Mouse (Mus musculus): ENCODE results near the gene Gm21974.
"Not testable (repeated sequence)": the region's sequence is repeated elsewhere in the genome, so short reads cannot be mapped to it uniquely, and the experiment has no call there.

Gm21974 gene

DNA sequence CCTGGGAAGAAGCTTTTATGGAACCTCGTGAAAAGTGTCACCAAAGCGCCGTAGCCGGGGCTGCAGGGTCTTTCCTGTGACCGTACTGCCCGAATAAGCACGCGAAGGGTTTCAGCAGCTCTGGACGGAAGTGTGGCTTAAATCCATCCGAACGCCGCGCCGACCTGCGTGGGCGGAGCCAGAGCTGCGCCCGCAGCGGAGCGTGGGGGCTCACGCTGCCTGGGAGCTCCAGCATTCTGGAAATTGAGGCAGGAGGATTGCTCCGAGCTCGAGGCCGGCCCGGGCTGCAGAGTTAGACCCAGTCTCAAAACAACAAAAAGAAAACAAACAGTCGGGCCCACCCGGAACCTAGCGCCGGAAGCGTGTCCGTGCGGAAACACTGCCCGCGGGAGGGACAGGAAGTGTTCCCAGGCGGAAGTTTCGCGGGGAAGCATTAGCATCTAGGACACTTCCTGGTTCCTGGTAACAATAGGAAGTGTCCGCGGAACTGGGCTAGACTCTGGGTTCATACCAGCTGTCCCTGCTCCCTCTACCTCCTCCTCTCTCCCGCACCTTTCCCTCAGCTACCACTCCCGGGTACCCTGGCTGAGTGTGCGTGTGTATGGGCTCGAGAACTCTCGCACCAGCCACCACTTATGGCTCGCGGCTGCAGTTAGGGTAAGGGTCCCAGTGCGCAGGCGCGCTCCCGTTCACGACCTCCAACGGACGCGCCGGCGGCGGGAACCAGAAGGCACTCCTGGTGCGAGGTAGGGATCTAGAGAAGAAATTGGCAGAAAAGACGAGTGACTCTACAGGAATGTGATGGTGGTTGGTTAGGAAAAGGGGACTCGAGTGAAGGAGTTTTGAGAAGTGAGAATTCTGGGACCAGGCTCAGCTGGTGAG lies 18.5 kb downstream of the Gm21974 start, which contains the start of gene Zfp668:
Zfp668 (minus strand) TSS at position 362 of the 882 bp plus-strand sequence.
- peak; percentile 92 for DNase-seq (ENCODE audit: low read depth, low spot score)

DNA sequence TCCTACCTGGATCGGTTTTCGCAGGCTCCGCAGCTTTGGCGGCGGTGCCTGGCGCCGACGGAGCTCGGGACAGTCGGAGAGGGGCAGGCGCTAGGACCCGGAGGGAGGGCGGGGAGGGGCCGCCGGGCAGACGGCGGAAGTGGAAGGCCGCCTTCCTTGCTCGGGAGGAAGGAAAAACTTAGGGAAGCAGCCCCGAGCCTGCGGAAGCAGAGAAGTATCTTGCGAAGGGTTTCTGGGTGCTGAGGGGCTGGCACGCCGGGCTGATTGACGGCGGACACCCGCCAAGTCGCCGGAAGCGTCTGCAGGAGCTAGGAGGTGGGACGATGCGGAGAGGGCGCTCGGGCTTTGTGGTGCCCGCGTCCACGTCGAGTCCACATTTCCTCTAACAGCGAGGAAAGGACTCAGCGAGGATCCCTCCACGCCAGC lies 19.2 kb downstream of the Gm21974 start, which contains the start of gene Zfp646:
Zfp646 (plus strand) TSS at position 181 of the 426 bp plus-strand sequence.
- peak; percentile 88 for DNase-seq (ENCODE audit: low read depth, low spot score)

DNA sequence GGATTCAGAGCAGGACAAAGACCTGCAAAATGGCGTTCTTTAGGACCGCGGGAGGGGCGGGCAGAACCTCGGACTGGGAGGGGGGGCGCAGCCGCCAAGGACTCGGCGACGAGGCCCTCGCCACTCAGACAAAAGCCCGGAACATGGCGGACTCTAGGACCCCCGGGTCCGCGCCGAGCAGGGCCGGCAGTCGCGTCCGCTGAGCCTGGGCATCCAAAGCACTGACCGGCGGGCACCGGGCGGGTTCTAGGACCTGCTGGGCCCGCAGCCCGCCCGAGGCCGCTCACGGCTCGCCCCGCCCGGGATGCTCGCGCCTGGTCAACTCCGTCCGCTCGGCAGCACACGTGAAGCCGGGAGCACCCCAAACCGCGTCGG lies 19.6 kb downstream of the Gm21974 start:
- DNase-seq (ENCODE audit: low read depth, low spot score) = peak; percentile 93

DNA sequence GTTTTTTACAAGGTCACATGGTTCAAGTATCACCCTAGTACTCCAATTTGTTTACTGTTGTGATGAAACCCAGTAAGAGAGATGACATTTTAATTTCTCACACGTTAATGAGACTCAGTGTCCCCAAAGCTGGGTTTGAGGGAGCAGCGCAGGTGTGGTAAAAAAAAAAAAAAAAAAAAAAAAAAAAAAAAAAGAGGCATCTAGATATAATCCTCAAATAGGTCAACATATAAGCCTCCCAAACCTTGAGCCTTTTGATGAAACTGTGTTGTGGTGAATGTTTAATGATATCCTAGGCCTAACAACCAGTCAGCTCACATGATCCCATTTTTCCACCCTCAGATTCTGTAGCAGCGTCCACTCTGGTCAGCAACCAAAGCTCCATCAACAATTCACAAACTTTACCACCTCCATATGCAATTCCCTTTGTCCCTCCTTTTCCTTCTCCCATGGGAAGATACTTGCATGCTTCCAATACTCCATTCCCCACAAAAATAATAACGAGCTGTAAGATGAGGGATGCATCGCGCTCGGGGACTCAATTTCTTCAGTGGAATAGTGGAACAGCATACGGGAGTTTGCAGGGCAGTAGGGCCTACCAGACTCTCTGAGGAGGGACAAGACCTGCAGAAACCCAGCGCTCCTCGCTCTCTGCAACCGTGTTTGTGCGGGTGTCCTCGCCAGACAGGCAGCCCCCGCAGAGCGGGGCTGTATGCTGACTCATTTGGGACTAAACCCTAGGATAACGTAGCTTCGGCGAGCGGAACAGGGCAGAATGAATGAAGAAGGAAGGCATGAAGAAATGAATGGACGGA lies 20.2 kb downstream of the Gm21974 start:
- no peak for DNase-seq (ENCODE audit: low read depth, low spot score)

DNA sequence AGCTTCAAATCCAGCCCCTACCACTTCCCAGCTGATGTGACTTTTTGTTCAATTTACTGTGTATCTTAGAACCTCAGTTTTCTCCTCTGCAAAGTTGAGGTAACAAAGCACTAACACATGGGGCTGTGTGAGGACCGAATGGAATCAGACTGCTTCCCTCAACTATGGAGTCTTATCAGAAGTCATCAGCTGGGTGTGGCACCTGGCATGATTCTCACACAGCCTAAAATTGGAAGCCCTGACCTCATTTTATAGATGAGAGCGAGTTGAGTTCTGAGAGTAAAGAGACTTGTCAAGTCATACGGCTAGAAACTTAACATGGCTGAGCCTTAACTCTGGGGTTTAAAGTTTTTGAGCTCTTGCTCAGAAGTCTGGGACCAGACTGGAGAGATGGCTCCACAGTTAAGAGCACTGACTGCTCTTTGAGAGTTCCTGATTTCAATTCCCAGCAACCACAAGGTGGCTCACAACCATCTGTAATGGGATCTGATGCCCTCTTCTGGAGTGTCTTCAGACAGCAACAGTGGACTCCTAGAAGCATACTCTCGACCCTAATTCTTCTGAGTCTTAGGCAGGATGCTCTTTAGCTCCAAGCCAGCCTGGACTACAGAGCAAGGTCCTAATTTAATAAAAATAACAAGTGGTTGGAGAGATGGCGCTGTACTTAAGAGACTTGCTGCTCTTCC lies 25.0 kb downstream of the Gm21974 start:
- no peak for DNase-seq (ENCODE audit: low read depth, low spot score)

DNA sequence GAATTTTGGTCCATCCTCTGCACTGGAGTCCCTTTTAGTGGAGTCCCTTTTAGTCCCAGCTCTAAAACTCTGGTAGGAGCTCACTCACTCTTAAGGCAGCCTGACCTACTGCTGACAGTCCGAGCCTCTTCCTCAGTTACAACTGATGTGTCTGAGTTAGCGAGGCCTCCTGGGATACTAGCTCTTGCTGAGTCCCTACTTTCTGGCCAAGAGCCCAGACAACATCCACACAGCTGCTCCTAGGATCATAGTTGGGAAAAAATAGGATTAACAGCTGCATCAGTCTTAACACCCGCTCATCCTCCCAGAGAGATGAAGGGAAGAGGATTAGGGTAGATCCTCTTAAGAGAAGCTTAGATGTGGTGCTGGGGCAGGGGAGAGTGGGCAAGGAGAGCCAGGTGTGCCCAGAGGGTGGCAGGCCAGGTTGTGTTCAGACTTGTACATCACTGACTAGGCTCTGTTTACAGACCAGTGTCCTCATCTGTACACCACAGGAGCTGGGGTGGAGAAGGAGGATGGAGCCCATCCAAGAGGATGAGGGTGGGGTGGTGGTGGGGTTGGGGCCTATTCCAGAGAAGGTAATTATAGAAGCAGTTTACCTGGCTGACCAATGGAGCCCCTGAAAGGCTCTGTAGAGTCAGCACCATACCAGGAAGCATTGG lies 26.0 kb downstream of the Gm21974 start:
- no peak for DNase-seq (ENCODE audit: low read depth, low spot score)

DNA sequence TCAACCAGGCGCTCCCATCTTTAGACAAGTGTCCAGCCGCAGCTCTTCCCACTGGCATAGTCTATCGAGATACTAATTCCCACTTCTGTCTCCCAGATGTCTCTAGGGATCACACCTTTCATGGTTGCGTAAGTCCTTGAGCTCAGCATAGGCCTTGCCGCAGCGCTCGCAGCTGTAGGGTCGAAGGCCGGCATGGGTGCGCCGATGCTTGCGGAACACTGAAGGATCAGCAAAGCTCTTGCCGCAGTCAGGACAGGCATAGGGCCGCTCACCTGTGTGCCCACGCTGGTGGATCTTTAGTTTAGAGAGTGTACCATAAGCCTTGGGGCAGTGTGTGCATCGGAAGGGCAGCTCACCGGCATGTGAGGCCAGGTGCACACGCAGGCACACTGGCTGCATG lies 27.6 kb downstream of the Gm21974 start:
- DNase-seq (ENCODE audit: low read depth, low spot score) = no peak

DNA sequence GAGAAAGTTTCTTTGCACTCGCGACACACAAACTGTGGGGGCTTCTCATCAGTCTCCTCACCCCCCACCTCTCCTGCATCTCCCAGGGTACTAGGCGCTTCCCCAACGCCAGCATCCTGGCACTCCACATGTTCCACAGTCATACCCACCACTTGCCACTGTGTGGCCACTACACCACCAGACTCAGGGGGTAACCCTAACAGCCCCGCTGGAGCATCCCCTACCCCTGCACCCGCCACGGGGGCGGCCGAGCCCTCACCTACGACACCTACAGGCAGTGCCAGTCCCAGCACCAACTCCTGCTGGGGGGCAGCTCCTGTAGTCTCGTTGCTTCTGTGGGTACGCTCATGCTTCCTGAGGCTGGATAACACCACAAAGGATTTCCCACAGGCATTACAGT lies 28.8 kb downstream of the Gm21974 start:
- no peak for DNase-seq (ENCODE audit: low read depth, low spot score)

DNA sequence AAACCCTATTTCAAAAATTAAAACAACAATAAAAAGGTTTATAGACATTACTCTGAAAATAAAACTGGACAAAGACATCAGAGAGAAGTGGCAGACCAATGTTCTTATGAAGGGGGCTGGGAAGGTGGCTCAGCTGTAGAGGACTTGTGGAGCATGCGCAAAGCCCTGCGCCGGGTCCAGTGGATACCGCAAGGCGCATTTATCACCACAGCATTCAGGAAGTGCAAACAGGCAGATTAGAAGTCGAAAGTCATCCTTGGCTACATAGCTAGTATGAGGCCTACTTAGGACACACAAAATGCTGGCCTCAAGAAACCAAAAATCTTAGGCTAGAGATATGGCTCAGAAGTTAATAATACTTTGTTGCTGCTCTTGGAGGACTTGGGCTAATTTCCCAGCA lies 37.0 kb downstream of the Gm21974 start:
- no peak for DNase-seq (ENCODE audit: low read depth, low spot score)

DNA sequence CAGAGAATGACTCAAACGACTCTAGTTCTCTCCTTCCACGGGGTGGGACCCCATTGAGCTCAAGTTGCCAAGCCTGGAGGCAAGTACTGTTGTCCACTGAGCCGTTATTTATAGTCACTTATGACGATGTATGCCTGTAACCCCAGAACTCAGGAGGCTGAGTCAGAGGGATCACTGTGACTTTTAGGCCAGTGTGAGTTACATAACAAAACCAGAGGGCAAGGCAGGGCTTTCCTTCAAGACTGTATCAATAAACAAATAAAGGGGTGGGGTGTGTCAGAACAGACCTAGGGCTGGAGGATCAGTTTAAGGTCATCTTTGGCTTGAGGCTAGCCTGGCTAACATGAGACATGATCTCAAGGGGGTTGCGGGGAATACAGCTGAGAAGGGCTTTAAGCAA lies 44.3 kb downstream of the Gm21974 start:
- DNase-seq (ENCODE audit: low read depth, low spot score) = no peak

DNA sequence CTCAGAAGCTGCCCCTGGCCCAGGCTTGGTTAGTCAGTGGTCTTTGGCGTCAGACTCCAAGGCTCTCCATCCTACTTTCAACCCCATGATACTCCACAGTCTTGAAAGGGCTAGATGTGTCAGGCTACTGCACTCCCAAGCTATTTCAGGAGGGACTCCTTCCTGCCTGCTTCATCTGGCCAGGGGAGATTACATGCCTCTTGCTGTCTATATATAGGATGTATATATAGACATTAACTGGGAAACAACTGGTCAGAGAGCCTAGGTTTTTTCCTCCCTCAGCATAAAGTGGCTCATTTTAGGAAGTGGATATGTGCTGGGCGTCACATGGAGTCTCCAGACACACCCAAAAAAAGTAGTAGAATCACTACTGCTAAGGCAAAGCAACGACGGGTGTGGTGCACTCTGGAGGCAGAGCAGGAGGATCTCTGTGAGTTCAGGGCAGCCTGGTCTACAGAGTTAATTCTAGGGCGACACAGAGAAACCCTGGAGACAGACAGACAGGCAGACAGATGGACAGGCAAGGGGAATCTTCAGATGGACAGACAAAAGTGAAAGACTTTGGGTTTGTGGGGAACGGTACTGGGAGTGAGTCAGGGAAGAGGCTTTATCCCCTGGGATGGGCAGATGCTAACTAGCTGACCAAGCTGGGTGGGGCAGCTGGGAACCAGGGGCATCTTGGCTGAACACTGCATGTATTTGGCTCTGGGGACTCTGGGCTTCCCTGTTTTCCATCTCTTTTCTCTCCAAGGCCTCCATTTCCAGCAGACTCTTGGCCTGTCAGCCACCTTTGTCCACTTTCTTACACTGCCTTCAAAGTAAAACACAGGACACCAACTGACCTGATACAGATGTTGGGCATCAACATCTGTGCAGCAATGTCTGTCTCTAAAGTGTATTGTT lies 45.0 kb downstream of the Gm21974 start:
- no peak for DNase-seq (ENCODE audit: low read depth, low spot score)

DNA sequence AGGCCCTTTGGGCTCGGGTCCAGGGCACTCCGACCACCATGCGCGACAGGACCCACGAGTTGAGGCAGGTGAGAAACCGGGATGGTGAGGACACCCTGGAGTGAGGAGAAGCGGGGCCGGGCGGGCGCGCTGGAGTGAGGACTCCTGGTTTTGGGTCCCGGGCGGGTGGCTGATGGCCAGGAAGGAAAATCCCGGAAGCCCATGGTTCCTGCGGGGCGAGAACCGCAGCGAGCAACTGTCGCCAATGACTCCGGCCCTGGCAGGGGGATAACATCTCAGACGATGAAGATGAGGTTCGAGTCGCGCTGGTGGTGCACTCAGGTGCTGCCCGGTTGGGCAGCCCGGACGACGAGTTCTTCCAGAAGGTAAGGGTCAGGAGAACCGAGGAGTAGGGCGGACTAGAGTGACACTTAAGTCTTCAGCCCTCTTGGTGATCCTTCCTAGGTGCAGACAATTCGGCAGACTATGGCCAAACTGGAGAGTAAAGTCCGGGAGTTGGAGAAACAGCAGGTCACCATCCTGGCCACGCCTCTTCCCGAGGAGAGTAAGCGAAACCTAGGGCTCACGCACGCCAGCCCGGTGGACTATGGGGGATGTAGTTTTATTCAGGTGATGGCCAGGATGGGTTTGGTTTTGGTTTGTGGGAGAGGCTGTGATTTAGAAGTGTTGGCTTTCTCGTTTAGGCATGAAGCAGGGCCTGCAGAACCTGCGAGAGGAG lies 53.1 kb downstream of the Gm21974 start:
- peak; percentile 20 for DNase-seq (ENCODE audit: low read depth, low spot score)

DNA sequence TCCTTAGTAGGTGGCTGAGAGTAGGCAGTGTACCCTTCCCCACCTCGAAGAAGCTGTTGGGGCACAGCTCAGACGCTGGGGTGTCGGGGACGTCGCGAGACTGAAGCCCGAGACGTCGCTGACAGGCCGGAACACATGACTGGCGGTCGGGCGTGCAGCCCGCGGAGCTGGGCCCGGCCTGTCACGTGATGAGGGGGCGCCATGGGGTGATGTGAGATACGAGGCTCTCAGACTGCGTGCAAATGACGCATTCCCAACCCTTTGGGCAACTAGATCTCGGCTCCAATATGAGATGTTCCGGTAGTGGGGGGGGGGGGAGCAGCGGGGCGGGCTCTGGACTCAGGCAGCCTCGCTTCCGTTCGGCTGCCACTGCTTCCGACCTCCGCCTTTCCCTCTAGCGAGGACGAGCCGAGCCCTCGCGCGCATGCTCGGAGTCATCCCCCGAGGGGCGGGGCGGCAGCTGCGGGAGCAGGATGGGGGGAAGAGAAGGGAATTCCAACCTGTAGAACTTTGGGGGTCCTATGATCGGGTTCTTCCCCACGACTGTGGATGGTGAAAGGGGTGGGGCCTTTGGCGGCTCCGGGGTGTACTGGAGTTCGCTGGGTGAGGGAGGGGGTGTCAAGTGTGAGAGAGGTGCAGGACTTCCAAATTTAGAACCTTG lies 53.8 kb downstream of the Gm21974 start:
- peak; percentile 94 for DNase-seq (ENCODE audit: low read depth, low spot score)

DNA sequence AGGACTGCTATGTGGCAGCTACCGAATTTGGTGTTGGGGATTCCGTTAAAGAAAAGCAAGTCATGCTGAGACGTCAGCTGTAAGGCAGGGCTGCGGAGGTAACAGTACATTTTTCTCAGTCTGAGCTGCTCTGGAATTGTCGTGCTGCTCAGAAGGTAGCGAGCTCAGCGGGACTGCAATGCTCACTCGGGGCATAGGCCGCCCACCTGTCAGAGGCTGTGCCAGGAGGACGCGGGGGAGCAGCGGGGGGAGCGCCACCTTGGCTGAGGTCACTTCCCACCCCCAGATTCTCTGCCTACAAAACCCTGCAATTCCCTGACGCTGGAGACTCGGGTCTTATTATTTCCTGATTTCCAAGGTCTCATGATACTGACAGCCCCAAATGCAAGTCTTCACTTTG lies 54.4 kb downstream of the Gm21974 start:
- DNase-seq (ENCODE audit: low read depth, low spot score) = no peak

DNA sequence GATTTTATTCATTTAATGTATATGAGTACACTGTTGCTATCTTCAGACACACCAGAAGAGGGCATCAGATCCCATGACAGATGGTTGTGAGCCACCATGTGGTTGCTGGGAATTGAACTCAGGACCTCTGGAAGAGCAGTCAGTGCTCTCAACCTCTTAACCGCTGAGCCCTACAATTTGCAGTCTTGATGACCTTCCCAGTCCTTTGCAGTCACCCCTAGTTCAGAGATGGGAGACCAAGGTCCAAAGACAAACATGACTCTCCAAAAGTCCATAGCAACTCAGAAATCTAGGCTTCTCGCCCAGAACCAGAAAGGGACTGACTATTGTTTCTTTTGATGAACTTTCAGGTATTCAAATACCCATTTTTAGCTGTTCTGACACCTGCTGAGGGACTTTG lies 55.2 kb downstream of the Gm21974 start:
- not testable (repeated sequence) for DNase-seq (ENCODE audit: low read depth, low spot score)

DNA sequence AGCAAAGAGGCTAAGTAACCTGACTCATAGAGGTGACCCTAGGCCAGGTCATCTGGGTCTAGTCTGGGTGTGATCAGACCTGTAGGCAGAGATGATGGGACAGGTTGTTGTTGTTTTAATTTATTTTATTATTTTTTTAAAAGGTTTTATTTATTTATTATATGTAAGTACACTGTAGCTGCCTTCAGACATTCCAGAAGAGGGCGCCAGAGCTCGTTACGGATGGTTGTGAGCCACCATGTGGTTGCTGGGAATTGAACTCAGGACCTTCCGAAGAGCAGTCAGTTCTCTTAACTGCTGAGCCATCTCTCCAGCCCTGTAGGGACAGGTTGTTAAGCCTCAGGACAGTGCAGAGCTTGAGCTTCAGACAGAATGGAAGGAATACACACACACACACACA lies 57.4 kb downstream of the Gm21974 start:
- not testable (repeated sequence) for DNase-seq (ENCODE audit: low read depth, low spot score)

DNA sequence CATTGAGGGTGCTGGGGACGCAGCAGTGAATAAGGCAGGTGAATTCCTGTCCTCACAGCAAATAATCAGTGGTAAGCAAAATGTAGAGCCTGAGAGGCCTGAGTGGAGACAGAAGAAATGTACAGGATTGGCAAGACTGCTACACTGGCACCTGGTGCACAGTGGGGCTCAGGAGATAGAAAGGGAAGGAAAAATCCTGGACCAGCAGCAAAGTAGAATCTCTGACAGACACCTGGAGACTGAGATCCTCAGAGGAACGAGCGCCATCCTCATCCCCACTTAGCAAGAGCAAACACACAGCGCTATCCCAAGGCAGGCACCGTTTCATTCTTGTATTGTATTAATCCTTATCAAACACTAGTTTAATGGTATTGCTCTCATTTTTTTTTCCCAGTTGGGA lies 57.8 kb downstream of the Gm21974 start:
- no peak for DNase-seq (ENCODE audit: low read depth, low spot score)

Data from brain, embryonic 18.5 days (tissue).